Mouse (Mus musculus): Measurements from ENCODE around the gene Krt4. TPM values are rescaled to one million over a fixed set of nuclear protein-coding genes. Genes with fewer than 3 reads are reported as not detected.

Gene Krt4
- 0.08 TPM in 1 of 2 replicates, not detected in the other for polyA plus RNA-seq (2015; fragmentation: Nextera tagmentation; extraction: Ambion mirVana)

DNA sequence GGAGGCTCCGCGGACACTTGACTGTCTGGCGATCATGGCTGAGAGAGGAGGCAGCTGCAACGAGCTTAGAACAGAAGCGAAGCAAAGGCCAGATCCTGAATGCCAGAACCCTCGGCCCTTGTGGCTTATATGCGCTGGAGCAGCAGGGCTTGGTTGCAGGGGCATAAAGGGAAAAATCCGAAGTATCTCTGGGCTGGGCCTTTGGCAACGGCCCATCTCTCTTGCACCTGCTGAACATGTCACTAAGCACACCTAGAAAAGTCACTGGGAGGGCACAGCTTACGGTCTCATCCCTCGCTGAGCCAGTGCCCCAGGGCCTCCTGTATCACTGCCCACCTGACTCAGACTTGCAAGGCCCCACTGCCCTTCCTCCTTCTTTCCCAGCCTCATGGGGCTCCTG, at the start of gene Krt4:
TSS of gene Krt4 (minus strand) at position 101 of the 400 bp plus-strand sequence.
- Histone ChIP-seq H3K36me3 (replicated peaks; ENCODE audit: insufficient read depth, low read length) (no peaks in the 10 kb centered on the region), H3K9me3 (ENCODE audit: low read length) (no peaks in the 10 kb centered on the region), H3K9ac (replicated peaks) (no peak within 1 kb of the TSS), H3K27me3 (ENCODE audit: insufficient read depth, low read length) (no peaks in the 10 kb centered on the region), H3K4me3 (ENCODE audit: low read depth, low read length) (no peak within 1 kb of the TSS), H3K27ac (ENCODE audit: low read depth) (no peak within 1 kb of the TSS), H3K4me2 (ENCODE audit: low read depth, low read length) (no peak within 1 kb of the TSS), H3K4me1 (ENCODE audit: insufficient read depth) (peaks cover 15% of the 10 kb centered on the region)
- no peak for ATAC-seq
- WGBS (ENCODE audit: insufficient replicate concordance) = 75% methylated on average over 11 of the region's 11 CpGs
- TF ChIP-seq CTCF (IDR thresholded peaks at IDR 0.05; ENCODE audit: low read depth) = no peak
- no peak for TF ChIP-seq EP300 (IDR thresholded peaks at IDR 0.05; ENCODE audit: low read depth)
- DNase-seq = no peak

DNA sequence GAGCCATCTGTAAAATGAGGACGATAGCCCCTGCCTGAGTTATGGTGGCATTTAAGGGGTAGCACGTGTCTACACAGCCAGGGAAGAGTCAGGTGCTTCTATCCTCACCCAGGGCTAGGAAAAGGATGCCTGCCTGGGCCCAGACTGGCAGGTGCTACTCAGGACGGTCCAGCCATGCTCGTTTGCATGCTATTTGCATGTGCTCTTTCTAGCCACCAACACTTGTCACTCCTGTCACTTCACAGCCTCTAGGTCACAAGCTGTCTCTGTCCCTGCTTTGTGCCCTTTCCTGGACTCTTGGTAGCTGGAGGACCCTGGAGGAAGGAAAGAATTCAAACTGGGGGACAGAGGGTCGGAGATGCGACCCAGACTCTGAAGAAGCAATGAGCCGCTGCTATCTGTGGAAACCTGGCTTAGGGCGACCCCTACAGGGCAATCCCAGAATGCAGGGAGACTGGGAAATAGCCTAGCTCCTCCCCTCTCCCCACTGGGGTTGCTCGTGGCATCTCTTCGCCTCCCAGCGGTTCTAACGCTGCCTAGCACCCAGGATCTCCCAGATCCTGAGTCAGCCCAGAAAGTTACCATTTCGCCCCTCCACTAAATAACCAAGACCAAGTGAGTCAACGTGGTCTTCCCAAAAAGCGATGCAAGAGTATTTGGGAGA, 49.0 kb upstream of the Krt4 start:
- peak; percentile 27; the same call in 1 of the 2 replicates for ATAC-seq

DNA sequence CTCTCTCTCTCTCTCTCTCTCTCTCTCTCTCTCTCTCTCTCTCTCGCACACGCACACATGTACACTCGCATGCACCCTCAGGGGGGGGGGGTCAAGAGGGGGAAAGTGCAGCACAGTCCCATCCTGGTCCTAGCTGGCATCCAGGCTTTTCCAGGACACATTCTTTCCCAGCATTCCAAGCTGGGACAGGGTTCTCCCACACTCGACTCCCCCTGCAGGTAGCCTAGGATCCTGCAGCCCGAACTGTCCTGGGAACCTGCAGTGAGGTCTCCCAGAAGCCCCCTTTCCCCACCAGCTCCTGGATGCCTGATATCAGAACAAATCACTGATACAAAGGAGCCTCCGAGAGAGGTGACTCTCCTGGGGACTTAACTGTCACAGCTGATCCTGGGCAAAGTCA, 46.0 kb upstream of the Krt4 start:
- H3K9me3 ChIP-seq (ENCODE audit: low read length) = no peaks in the 10 kb centered on the region
- H3K4me2 ChIP-seq (ENCODE audit: low read depth, low read length) = no peak overlapping the region
- H3K4me3 ChIP-seq (ENCODE audit: low read depth, low read length) = no peak overlapping the region
- no peak for ATAC-seq
- H3K9ac ChIP-seq (replicated peaks) = no peak overlapping the region
- H3K27me3 ChIP-seq (ENCODE audit: insufficient read depth, low read length) = peaks cover 7% of the 10 kb centered on the region; the same call in 1 of the 2 replicates
- TF ChIP-seq EP300 (IDR thresholded peaks at IDR 0.05; ENCODE audit: low read depth) (no peak), CTCF (IDR thresholded peaks at IDR 0.05; ENCODE audit: low read depth) (peak; percentile 71)
- H3K36me3 ChIP-seq (replicated peaks; ENCODE audit: insufficient read depth, low read length) = no peaks in the 10 kb centered on the region
- peaks cover 15% of the 10 kb centered on the region for H3K4me1 ChIP-seq (ENCODE audit: insufficient read depth)
- H3K27ac ChIP-seq (ENCODE audit: low read depth) = no peak overlapping the region
- DNase-seq = peak; percentile 61
- 23% methylated on average over 6 of the region's 6 CpGs for WGBS (ENCODE audit: insufficient replicate concordance)

More for the DNA sequence above, 49.0 kb upstream of the Krt4 start:
- 15% methylated on average over 15 of the region's 15 CpGs for WGBS (ENCODE audit: insufficient replicate concordance)
- Histone ChIP-seq H3K27ac (ENCODE audit: low read depth) (peak overlapping the region; percentile 14; the same call in 1 of the 2 replicates), H3K4me3 (ENCODE audit: low read depth, low read length) (no peak overlapping the region), H3K9me3 (ENCODE audit: low read length) (no peaks in the 10 kb centered on the region), H3K4me2 (ENCODE audit: low read depth, low read length) (0 out of 2 replicates have a peak overlapping the region, but pooled peaks have one; percentile 39), H3K9ac (replicated peaks) (no peak overlapping the region), H3K4me1 (ENCODE audit: insufficient read depth) (peaks cover 42% of the 10 kb centered on the region), H3K36me3 (replicated peaks; ENCODE audit: insufficient read depth, low read length) (no peaks in the 10 kb centered on the region), H3K27me3 (ENCODE audit: insufficient read depth, low read length) (peaks cover 7% of the 10 kb centered on the region; the same call in 1 of the 2 replicates)
- DNase-seq = peak; percentile 96
- no peak for TF ChIP-seq EP300 (IDR thresholded peaks at IDR 0.05; ENCODE audit: low read depth)
- TF ChIP-seq CTCF (IDR thresholded peaks at IDR 0.05; ENCODE audit: low read depth) = peak; percentile 98

DNA sequence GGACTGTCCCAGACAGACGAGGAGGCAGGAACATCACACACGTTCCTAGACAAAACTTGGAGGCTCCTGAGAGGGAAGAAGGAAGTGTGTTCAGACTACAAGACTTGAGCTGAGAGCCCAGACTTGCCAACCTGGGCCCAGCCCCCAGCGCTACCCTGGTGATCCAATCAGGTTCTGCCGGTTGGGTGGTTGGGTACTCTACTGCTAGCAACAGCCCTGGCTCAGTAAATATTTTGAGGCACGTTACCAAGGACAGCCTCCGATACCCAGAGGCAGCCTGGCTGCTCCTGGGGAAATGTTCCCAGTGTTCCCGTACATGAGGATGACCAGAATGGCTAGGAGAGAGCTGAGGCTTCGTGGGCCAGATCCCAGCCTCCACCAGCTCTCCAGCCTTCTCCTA, 42.3 kb upstream of the Krt4 start:
- no peak overlapping the region for H3K4me3 ChIP-seq (ENCODE audit: low read depth, low read length)

DNA sequence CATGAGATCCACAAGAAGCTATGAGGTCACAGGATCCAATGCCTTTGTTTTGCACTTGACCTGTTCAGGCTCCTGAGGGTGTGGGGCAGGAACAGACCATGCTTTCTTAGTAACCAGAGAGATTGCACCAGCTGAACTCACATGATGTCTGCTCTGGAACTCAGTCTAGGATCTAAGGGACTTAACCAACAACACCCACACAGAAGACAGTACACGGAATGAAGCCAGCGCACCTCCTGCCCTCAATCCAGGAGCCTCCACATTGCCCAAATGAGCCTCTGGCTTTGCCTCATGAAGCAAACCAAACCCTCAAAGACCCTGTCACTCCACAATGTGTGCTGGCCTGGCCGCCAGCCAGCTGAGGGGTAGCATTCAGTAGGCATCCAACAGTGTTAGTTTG, 34.4 kb upstream of the Krt4 start:
- Histone ChIP-seq H3K36me3 (replicated peaks; ENCODE audit: insufficient read depth, low read length) (no peaks in the 10 kb centered on the region), H3K4me2 (ENCODE audit: low read depth, low read length) (no peak overlapping the region), H3K9ac (replicated peaks) (no peak overlapping the region), H3K27me3 (ENCODE audit: insufficient read depth, low read length) (no peaks in the 10 kb centered on the region), H3K4me1 (ENCODE audit: insufficient read depth) (no peaks in the 10 kb centered on the region), H3K9me3 (ENCODE audit: low read length) (no peaks in the 10 kb centered on the region), H3K4me3 (ENCODE audit: low read depth, low read length) (no peak overlapping the region), H3K27ac (ENCODE audit: low read depth) (no peak overlapping the region)
- 75% methylated on average over 3 of the region's 3 CpGs for WGBS (ENCODE audit: insufficient replicate concordance)
- TF ChIP-seq EP300 (IDR thresholded peaks at IDR 0.05; ENCODE audit: low read depth) (no peak), CTCF (IDR thresholded peaks at IDR 0.05; ENCODE audit: low read depth) (no peak)
- ATAC-seq (no peak), DNase-seq (no peak)

More for the DNA sequence above, 42.3 kb upstream of the Krt4 start:
- Histone ChIP-seq H3K27ac (ENCODE audit: low read depth) (no peak overlapping the region), H3K4me1 (ENCODE audit: insufficient read depth) (no peaks in the 10 kb centered on the region), H3K27me3 (ENCODE audit: insufficient read depth, low read length) (0 out of 2 replicates have a peak, but pooled peaks cover 1% of the 10 kb centered on the region), H3K9me3 (ENCODE audit: low read length) (no peaks in the 10 kb centered on the region), H3K36me3 (replicated peaks; ENCODE audit: insufficient read depth, low read length) (no peaks in the 10 kb centered on the region), H3K9ac (replicated peaks) (no peak overlapping the region), H3K4me2 (ENCODE audit: low read depth, low read length) (no peak overlapping the region)
- TF ChIP-seq CTCF (IDR thresholded peaks at IDR 0.05; ENCODE audit: low read depth) (no peak), EP300 (IDR thresholded peaks at IDR 0.05; ENCODE audit: low read depth) (no peak)
- 68% methylated on average over 8 of the region's 8 CpGs for WGBS (ENCODE audit: insufficient replicate concordance)
- no peak for ATAC-seq
- DNase-seq = no peak

DNA sequence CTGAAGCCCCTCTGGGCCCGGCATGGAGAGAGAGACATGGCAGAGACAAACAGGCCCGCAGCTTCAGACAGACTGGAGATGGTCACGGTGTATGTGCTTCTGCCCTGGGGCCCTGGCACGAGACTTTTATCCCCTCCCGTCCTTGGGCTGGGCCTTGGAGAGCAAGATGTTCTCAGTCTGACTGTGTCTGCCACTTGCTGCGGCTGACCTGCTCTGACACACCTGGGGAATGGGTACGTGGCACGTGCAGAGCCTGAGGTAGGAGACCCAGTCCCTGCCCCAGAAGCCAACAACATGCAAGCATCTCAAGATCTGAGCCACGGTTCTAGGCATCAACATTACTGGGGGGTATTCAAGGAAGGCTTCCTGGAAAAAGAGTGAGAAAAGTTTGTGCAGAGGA, 29.7 kb upstream of the Krt4 start, which contains the start of gene Krt78:
TSS of gene Krt78 (minus strand) at position 101 of the 400 bp plus-strand sequence.
- WGBS (ENCODE audit: insufficient replicate concordance) = 71% methylated on average over 9 of the region's 9 CpGs
- H3K4me1 ChIP-seq (ENCODE audit: insufficient read depth) = no peaks in the 10 kb centered on the region
- H3K4me2 ChIP-seq (ENCODE audit: low read depth, low read length) = no peak within 1 kb of the TSS
- no peak within 1 kb of the TSS for H3K9ac ChIP-seq (replicated peaks)
- 0 out of 2 replicates have a peak, but pooled peaks cover 6% of the 10 kb centered on the region for H3K27me3 ChIP-seq (ENCODE audit: insufficient read depth, low read length)
- DNase-seq (no peak), ATAC-seq (no peak)
- no peak within 1 kb of the TSS for H3K27ac ChIP-seq (ENCODE audit: low read depth)
- no peaks in the 10 kb centered on the region for H3K36me3 ChIP-seq (replicated peaks; ENCODE audit: insufficient read depth, low read length)
- no peak within 1 kb of the TSS for H3K4me3 ChIP-seq (ENCODE audit: low read depth, low read length)
- H3K9me3 ChIP-seq (ENCODE audit: low read length) = no peaks in the 10 kb centered on the region
- TF ChIP-seq EP300 (IDR thresholded peaks at IDR 0.05; ENCODE audit: low read depth) = no peak
